18 mouse cellular contexts compared by ENCODE assay signal in the genomic region with DNA sequence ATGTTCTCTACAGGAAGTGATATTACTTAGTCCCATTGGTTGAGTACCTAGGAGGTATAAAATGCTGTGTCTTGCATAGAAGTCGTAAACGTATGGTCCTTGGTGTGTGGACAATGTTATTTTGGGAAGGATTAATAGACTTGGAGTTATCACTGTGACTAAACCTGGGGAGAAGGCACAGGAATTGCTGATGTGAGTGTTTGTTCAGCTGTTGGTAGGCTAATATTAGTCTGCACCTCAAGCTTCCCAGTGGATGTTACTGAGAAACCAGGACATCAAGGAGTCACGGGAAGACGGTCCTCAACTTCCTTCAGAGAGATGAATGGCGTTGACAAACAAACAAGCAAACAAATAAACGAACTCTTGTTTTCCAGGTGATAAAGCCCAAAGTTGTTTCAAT.
"Had no signal": no experiment of that assay in that cellular context is flagged by ENCODE, and none has a peak within 500 bp of the region (broad histone marks: within the 10 kb centered on the region; RNA-seq: fewer than 3 reads in every experiment).

No protein-coding gene starts in this region.

- H3K27me3 ChIP-seq: liver, embryonic 15.5 days; lung, embryonic 15.5 days; megakaryocyte, embryonic 14.5 days; midbrain, embryonic 12.5 days; neural tube, embryonic 12.5 days; stomach, embryonic 15.5 days had no signal

- H3K4me3 ChIP-seq: liver, embryonic 15.5 days; lung, embryonic 15.5 days; megakaryocyte, embryonic 14.5 days; midbrain, embryonic 10.5 days; midbrain, embryonic 12.5 days; neural tube, embryonic 12.5 days; stomach, embryonic 15.5 days had no signal

- H3K4me2 ChIP-seq: liver, embryonic 15.5 days; lung, embryonic 15.5 days; midbrain, embryonic 12.5 days; neural tube, embryonic 12.5 days; stomach, embryonic 15.5 days had no signal

- ATAC-seq: liver, postnatal 0 days; lung, postnatal 0 days; midbrain, embryonic 16.5 days had no signal

- DNase-seq: liver, postnatal 0 days; lung, adult 2 months; lung, postnatal 14 days; lung, postnatal 36 days; midbrain, embryonic 14.5 days; right cerebral cortex, postnatal 14 days; thymus, adult 2 months; thymus, postnatal 14 days; thymus, postnatal 36 days had no signal

- H3K36me3 ChIP-seq: liver, embryonic 15.5 days; lung, embryonic 15.5 days; midbrain, embryonic 10.5 days; midbrain, embryonic 12.5 days; neural tube, embryonic 12.5 days; stomach, embryonic 15.5 days had no signal
